Mouse (Mus musculus): ENCODE data around the gene Gjc1.

The Gjc1 gene

DNA sequence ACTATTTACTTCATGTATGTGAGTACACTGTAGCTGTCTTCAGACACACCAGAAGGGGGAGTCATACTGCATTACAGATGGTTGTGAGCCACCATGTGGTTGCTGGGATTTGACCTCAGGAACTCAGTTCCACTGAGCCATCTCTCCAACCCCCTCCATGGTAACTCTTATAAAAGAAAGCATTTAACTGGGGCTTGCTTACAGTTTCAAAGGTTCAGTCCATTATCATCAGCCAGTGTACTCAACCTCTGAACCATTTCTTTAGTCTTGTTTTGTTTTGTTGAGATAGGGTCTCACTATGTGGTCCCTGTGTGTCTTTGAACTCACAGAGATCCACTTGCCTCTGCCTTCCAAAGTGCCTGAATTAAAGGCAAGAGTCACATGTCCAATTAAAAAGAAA lies 4.6 kb downstream of the Gjc1 start:
- no peak for DNase-seq (ENCODE audit: low spot score in 2 of 2)

DNA sequence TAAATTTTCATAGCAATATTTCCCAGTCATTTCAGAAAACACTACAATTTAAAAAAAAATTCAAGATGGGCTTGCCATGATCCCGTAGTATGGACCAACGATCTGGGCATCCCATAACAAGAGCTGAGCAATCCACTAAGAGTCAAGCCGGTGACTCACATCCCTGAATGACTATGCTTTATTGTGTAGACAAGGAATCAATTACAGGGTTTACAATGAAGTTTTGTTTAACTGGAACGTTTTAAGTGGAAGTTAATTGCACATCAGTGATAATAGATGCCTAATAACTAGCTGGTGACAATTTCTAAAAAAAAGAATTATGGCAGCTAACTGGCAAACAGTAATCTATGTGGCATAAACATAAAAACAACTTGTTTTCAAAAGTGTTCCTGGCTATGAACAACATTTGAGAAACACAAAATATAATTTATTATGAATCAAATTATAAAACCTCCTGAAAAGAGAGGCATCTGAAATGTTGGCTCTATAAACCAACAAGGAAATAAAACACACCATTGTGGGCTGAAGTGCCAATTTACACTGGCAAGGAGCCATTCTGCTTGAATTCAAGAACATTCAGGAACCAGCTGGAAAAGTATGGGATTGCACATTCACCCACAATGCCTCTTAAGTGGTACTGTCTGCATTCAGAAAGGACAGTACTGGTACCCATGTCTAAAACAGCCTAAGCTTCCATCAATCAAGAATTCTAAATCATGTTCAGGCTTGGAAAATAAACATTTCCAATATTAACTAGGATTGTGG lies 8.6 kb downstream of the Gjc1 start:
- no peak for DNase-seq (ENCODE audit: low spot score in 2 of 2)

DNA sequence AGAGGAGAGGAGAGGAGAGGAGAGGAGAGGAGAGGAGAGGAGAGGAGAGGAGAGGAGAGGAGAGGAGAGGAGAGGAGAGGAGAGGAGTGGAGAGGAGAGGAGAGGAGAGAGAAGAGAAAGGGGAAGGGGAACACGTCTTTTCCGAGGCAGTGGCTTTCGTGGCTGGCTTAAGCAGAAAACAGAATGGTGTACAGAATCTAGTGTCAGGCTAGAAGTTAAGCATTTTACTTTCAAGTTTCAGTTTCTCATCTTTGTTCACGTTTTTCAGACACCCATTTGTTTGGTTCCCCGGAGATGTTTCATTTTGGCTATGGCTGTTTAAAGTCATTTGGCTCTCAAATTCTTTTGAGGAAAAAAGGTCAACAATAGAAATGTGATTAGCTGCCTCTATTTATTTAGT lies 11.3 kb downstream of the Gjc1 start:
- DNase-seq (ENCODE audit: low spot score in 2 of 2) = no peak

DNA sequence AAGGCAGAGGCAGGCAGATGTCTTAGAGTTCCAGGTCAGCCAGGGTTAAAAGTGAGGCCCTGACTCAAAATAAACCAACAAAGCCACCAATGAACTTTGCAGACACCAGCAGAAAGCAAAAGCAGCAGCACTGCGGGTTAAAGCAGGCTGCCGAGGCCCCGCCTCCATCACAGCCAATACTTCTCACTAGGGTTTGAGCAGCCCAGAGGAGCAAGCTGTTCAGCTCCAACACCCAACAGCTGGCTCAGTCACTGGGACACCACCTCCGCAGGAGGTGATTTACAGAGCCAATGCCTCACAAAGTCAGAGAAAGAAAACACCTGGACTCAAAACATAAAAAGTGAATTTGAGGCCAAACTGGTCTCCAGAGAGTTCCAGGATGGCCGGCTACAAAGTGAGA lies 16.0 kb downstream of the Gjc1 start:
- DNase-seq (ENCODE audit: low spot score in 2 of 2) = no peak

DNA sequence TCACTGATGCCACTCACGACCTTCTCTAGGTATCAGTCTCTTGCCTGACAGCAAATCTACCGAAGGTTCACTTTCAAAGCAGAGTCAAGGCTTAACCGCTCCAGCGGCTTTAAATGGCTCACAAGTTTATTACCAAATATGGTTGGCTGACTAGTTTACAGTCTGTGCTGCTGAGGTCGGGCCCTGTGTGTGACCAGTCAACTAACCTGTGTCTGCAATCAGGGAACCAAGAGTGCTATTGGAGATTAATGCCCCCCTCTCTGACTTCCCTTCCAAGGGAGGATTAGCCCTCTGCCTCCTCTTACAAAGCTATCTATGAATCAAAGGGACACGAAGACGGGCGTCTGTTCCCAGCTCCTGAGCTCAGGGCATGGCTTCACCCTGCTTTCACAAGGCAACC lies 25.3 kb downstream of the Gjc1 start:
- DNase-seq (ENCODE audit: low spot score in 2 of 2) = no peak

DNA sequence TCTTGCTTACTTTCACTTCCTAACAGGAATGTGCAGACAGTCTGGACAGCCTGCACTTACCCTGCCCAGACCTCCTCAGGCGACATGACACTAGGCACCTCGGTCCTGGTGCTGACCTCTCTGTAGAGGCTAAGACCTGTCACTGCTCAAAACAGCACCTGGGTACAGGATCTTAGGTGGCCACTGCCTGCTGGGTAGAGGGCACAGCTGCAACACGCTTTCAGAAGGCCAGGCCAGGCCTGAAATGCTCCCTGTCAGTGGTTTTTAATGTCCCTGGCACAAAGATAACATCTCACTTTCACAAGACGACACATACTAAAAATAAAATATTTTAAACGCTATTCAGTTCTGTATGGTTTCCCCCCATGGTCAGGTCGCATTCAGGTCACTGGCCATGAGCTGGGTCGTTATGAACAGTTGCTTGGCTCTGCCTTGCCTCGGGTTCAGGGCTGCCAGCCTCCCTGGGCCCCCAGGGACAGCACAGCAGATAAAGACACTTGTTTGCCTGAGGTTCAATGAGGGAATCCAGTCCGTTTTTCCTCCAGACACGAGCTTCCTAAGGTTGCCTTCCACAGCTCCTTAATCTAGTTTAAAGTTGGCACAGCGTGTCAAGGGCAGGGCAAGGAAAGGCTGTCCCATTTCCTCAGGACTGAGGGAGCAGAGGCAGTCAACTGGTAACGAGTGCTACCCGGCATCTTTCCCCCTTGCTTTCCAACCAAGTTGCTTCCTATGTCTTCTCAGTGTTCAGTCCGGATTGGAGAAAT lies 27.6 kb downstream of the Gjc1 start:
- DNase-seq (ENCODE audit: low spot score in 2 of 2) = no peak

DNA sequence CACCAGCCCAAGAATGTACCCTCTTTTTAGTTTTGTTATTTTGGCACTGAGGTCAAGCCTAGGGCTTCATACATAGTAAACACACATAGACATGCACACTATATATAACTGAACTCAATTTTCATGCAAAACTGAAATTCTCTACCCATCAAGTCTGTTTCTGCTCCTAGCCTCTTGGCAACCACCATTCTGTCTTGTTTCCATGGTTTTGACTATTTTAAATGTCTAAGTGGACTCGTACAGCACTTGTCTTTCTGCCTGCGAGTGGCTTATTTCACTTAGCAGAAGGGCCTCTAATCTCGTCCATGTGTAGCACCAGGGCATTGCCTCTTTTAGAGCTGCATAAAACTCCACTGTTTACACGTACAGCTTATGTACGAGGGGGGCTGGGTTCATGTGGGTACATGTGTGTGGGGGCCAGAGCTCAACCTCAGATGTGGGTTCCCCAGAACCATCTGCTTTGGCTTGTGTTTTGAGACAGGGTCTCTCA lies 31.8 kb downstream of the Gjc1 start:
- no peak for DNase-seq (ENCODE audit: low spot score in 2 of 2)

DNA sequence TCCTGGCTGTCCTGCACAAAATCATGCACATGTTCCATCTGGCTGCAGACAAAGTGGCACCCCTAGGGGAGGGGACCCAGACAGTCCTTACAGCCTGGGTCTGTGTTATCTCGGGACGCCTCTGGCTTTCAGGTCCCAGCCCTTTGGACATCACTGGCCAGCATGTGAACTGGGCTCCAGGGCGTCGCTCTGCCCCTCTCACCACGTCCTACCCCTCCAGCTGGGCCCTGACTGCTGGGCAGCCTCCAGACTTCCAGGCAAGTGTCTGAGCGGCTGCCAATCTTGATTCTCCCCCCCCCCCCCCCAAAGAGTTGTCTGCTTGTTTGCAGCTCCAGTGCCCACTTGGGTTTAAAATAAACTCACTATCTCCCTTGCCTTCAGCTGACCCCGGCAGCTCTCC lies 36.1 kb downstream of the Gjc1 start:
- DNase-seq (ENCODE audit: low spot score in 2 of 2) = no peak

DNA sequence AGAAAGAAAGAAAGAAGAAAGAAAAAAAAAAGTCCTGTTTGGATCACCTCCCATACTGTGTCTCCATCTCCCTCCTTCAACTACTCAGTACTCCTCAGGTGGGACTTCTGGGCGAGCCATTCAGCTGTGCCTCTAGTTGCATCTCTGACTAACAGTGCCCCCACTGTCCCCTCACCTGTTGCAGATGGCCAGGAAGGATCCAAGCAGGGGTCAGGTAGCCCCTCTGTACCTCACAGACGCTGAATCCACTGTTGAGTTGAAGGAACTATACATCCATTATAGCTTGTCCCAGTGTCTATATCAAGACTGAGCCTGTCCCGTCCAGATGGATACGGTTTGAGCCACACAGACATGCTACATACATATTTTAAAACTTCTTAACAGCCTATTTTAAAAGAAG lies 38.0 kb downstream of the Gjc1 start:
- DNase-seq (ENCODE audit: low spot score in 2 of 2) = no peak

DNA sequence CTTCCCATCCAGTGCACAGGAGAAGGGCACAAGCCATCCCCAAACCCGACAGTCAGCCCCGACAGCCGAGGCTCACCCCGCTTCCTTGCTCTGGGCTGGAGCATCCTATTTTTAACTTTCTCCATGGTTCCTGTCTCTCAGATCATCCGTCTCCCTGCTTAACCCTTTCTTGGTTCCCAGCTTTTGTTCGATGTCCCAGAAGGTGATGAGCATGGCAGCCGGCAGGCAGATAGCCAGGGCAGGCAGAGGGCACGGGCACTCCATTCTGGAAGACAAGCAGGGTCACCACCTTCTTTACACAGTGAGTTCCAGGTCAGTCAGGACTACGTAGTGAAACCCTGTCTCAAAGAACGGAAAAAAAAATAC lies 38.5 kb downstream of the Gjc1 start:
- DNase-seq (ENCODE audit: low spot score in 2 of 2) = no peak

DNA sequence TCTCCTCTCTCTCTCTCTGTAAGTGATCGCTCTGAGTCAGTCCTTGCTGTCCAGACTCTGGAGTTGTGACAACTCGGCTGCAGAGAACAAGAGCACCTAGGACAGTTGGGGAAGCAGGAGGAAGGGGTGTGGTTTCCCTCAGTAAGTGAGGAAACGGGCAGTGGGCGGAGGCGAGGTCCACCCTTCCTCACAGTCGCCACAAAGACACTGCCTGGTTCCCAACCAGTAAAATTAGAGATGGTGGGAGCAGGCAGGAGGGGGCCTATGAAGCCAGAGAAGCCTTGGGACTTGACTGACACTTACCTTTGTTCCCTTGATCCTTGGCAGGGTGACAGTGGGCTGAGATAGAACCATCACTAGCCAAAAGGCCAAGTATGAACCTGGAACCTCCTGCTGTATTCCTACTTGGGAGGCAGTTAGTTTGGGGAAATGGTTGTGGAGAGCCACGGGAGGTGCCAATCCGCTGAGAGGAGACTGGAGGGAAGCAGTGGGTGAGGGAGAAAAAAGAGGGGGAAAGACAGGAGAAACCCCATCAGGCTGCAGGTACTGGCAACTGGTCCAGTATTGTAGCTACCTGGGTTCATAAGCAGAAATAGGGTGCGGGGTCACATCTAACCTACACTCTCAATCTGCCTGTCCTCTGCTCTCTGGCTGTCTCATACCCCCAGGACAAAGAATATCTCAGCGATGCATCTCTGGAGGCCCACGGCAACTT lies 39.1 kb downstream of the Gjc1 start:
- no peak for DNase-seq (ENCODE audit: low spot score in 2 of 2)

DNA sequence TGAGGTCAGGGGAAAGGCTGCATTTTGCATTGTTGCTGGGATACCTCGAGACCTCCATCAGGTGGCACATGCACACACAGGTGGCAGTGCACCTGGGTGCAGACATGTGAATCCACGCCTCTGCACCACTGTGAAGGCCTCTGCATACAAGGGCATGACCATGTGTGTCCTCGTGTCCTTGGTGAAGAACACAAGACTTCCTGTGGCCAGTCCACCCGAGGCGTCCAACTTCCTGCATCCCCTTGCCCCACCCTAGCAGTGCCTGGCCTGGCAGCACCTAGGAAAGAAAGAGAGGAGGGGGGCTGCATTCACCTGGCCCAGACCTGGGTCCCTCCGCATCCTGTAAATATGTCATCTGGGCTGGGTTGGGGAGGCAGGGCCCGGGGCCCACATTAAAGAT lies 39.7 kb downstream of the Gjc1 start:
- DNase-seq (ENCODE audit: low spot score in 2 of 2) = no peak

DNA sequence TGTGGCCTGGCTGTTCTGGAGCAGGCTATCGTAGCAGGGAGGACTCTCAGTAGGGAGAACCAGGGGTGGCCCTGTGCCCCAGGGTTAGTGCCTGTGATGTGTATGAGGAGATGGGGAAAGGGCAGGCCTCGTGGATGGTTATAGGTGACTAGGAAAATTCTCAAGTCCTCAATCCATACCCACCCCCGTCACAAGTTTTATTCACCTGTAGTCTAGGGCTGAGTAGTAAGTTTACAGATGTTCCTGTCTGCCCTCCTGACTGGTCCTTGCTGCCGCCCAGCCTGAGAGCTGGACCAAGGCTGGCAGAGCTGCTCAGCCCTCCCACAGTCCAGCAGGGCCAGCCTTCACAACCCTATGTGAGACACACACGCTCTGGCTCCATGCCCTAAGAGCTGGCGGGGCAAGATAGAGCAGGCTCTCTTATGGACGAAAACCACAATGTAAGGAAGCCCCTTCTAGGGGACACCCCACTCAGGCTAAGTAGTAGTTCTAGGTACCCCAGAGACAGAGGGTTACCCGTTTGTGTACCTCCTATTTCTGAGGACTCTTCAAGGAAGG lies 40.3 kb downstream of the Gjc1 start:
- DNase-seq (ENCODE audit: low spot score in 2 of 2) = no peak

DNA sequence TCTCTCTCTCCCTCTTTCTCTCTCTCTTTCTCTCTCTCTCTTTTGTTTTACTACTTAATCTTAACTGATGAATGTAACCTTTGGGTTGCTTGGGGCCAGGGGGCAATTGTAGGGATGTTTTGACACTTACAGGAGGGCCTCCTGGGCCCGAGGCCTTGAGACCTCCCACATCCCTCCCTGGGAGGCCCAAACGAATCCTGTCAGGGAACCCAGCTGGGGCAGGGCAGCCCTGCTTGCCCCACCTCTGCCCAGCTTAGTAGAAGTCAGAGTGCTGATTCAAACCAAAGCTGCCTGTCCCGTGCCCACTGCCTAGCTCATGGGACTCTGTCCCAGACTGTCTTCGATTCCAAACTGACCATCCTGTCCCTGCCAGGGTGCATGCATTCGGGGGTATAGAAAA lies 40.9 kb downstream of the Gjc1 start:
- DNase-seq (ENCODE audit: low spot score in 2 of 2) = no peak

DNA sequence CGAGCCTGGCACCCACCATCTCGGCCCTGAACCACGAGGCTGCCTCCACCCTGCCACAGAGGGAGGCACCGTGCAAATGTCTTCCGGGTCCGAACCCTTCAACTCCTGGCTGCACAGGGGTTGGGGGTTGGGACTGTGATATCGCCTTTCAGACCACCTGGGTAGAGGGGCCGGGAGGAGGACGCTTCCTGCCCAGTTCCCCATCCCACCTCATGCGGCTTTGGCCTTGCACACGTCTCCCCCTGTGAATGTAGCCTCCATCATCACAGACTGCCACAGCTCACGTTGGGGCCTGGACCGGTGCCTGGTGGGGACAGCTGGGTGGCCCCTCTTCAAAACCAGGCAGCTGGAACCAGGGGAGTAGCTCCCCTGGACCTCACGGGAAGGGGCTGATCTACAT lies 41.3 kb downstream of the Gjc1 start:
- DNase-seq (ENCODE audit: low spot score in 2 of 2) = no peak

DNA sequence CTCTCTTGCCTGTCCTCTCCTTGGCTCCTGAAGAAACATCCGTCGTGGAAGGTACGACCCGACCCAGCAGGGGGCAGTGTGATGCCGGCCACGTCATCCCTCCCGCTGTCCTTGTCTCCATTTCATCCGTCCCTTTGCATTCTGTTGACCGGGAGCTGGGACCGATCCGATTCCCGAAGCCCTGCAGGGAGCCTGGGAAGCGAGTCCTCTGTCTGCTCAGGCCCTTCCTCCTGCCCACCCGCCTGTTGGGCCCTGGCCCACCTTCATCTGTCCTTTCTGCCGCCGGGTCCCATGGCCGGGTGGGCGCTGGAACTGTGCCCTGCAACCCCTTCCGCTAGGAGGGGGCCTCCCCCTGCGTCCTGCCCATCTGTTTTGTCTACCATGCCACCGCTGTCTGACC lies 41.9 kb downstream of the Gjc1 start:
- peak in 1 of 2 experiments; percentile 61 for DNase-seq (ENCODE audit: low spot score in 2 of 2)

DNA sequence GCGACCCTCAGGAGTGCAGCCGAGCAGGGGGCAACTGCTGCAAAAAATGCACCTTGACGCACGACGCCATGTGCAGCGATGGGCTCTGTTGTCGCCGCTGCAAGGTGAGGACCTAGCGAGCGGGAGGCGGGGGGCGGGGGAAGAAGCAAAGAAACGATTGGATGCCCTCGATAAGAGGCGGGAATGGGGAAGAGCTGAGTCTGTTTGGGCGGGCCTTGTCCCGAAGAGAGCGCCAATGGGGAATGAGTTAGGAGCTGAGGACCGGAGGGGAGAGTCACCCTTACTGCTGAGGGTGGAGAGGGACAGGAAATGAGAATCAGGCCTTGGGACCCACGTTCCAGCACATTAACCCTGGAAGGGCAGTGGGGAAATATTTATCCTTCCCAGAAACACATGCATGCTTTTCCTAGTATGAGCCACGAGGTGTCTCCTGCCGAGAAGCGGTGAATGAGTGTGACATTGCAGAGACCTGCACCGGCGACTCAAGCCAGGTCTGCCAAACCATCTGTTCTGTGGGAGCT lies 44.8 kb downstream of the Gjc1 start:
- DNase-seq (ENCODE audit: low spot score in 2 of 2) = peak in 1 of 2 experiments; percentile 63

DNA sequence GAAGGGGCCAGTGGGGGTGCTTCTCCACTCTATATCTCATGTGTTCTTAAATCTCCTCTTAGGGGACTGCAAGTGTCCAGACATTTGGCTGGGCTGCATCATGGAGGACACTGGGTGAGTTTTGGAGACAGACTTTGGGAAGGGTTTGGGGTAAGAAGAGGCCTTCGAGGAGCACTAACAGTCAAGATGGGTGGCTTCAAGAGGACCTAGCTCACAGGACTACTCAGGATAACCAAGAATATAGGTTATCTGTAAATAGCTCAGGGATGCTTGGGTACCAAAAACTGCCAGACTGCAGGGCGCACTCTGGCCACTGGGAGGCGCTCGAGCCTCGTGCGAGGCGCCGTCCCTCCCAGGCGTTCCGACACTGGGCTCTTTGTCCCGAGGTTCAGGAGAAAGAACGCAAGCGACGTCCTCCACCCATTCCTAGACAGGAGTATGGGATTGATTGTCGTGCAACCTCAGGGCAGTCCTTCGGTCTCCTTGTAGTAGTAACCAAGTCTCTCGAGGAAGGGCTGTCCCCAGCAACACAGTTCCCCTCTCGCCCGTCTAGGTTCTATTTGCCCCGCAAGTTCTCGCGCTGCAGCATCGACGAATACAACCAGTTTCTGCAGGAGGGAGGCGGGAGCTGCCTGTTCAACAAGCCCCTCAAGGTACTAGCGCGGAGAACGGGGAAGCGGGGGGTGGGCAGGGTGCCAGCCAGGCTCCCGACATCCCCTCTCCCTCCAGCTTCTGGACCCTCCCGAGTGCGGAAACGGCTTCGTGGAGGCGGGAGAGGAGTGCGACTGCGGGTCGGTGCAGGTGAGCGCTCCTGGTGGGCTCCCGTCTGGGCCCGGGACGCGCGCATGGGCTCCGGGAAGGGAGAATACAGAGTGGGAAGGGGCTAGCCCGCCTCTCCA lies 45.5 kb downstream of the Gjc1 start:
- DNase-seq (ENCODE audit: low spot score in 2 of 2) = peak; percentile 85 to 90

DNA sequence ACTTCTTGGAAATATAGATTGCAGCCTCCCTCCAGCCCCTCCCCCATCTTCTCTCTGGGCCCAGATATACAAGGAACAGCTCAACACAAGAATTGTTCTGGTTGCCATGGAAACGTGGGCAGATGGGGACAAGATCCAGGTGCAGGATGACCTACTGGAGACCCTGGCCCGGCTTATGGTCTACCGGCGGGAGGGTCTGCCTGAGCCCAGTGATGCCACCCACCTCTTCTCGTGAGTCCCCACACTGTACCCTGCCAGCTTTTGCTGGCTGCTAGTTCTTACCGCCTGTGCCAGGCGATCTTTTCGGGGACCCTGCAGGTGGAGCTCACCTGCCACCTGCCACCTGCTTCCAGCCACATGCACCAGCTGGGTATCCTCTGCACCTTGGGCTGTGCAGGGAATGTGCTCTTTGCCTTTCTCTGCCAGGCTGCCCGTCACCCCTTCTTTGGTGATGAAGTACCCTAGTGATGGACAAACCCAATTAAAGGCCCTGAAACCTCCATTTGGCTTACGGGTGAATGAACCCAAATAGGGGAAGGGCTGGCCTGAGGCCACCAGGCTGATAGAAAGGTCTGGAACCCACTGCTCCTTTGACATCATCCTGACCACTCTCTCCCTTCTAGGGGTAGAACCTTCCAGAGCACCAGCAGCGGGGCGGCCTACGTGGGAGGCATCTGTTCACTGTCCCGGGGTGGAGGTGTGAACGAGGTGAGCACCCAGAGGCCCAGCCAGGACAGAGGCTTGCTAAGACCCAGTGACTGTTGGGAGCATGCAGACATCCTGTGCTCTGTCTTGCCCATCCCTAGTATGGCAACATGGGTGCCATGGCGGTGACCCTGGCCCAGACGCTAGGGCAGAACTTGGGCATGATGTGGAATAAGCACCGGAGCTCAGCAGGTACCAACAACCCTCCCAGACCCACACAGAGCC lies 46.5 kb downstream of the Gjc1 start:
- no peak for DNase-seq (ENCODE audit: low spot score in 2 of 2)
